Mouse (Mus musculus) embryonic facial prominence, embryonic 12.5 days (tissue): ENCODE results near the gene Lrig1. TPM values are rescaled to one million over a fixed set of nuclear protein-coding genes. Genes with fewer than 3 reads are reported as not detected.

ENCODE experiments used
- ATAC-seq: fragments of 200-750 bp; cut with Nextera tagmentation; 2 replicates; pipeline ENCODE4 v1.8.0; 2017; ENCODE audit not compliant: insufficient number of reproducible peaks, insufficient read depth, low FRiP score, low TSS enrichment
- H3K27ac ChIP-seq: fragments of 300-500 bp; sonication (generic); 2 replicates; pipeline ENCODE4 v1.5.1; 2016; ENCODE audit warnings: mild to moderate bottlenecking
- H3K27me3 ChIP-seq: fragments of 300-500 bp; sonication (generic); 2 replicates; pipeline ENCODE4 v1.6.1; 2016; ENCODE audit warnings: mild to moderate bottlenecking, moderate library complexity
- H3K36me3 ChIP-seq: fragments of 300-500 bp; sonication (generic); 2 replicates; pipeline ENCODE4 v1.6.1; 2016; ENCODE audit warnings: mild to moderate bottlenecking
- H3K4me1 ChIP-seq: fragments of 300-500 bp; sonication (generic); 2 replicates; pipeline ENCODE4 v1.6.1; 2016
- H3K4me2 ChIP-seq: fragments of 300-500 bp; sonication (generic); replicated peaks from 2 replicates; pipeline ENCODE4 v1.6.1; 2016; ENCODE audit warnings: mild to moderate bottlenecking, moderate library complexity
- H3K4me3 ChIP-seq: fragments of 300-500 bp; sonication (generic); 2 replicates; pipeline ENCODE4 v1.5.1; 2016; ENCODE audit warnings: mild to moderate bottlenecking
- H3K9ac ChIP-seq: fragments of 300-500 bp; sonication (generic); 2 replicates; pipeline ENCODE4 v1.6.1; 2016; ENCODE audit warnings: mild to moderate bottlenecking, moderate library complexity
- H3K9me3 ChIP-seq: fragments of 300-500 bp; sonication (generic); 2 replicates; pipeline ENCODE4 v1.6.1; 2016; ENCODE audit warnings: mild to moderate bottlenecking, moderate library complexity
- WGBS: fragments of 180-500 bp; shearing (Covaris S2); methylation state at CpG from one replicate; pipeline ENCODE4 v1.1.7; 2016; 5-methylcytosine and 5-hydroxymethylcytosine counted together
- polyA plus RNA-seq: library from polyadenylated mRNA; unstranded; fragments of >200 nt; fragmentation: Nextera tagmentation; extraction: Ambion mirVana; gene quantifications from 2 replicates; pipeline ENCODE4 v1.2.1, GENCODE M21; 2016

The Lrig1 gene
- polyA plus RNA-seq, 1 experiment from 2014 or later = 20.1 TPM

DNA sequence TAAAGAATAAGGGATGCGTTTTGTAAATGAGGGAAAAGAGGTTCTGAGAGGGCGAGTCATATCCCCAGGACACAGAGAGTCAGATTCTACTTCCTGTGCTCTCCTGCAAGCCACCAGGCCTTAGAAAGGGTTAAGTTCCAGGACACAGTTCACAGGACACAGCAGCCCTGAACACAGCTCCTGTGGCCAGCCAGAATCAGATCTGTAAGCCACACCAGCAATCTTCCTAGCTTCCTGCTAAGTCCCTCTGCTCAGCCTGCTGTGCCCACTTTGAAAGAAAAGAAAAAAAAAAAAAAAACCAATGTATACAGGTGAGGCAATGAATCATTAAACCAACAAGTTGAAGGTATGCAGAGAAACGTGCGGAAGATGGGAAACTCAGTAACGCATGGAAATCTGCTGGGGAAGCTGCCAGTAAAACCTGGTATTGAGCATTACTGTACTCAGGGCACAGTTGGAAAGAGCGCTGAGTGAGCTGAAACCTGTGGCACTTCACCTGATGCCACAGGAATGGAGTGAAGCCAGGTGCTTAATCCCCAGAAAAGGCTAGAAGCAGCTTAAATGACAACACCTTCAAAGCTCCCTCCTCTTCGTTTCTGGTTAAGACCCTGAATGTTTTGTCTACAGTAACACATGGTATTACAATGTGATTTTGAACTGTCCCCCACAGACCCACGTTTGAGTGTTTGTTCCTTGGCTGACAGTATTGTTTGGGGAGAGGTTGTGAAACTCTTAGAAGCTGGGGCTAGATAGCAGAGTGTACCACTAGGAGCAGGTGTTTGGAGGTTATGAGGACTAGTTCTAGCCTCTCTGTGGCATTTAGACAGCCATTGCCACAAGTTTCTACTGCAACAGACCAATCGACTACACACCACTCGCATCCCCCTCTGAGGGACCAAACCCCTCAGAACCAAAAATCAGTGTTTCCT, 46.3 kb downstream of the Lrig1 start:
- Histone ChIP-seq H3K36me3 (0 out of 2 replicates have a peak, but pooled peaks cover 3% of the 10 kb centered on the region), H3K9ac (no peak overlapping the region), H3K27ac (no peak overlapping the region), H3K4me2 (no peak overlapping the region), H3K27me3 (no peaks in the 10 kb centered on the region), H3K4me3 (no peak overlapping the region), H3K9me3 (no peaks in the 10 kb centered on the region), H3K4me1 (peaks cover 49% of the 10 kb centered on the region)
- WGBS = 70% methylated on average over 10 of the region's 10 CpGs
- no peak for ATAC-seq

DNA sequence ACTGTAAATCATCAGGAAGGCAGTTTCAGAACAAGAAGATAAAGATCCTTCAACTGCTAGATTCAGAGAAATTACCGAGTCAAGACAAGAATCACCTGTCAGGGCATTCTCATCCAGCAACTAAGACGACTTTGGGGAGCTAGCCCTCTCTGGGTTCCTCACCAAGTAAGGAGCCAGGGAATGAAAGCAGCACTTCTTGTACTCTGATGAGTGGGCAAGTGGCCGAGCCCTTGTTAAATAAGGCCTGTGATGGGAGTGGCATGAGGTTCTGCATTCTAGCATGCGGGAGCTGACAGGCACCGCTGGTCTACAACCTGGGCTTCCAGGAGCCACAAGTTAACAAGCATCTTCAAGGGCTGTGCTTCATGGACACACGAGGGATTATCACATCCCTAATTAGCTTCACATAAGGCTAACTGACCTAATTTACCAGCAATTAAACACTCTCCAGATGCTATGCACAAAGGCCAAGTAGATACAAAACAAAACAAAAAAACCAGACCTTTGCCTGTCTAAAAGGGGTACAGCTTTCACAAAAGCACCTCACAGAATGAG, 47.2 kb downstream of the Lrig1 start:
- no peak for ATAC-seq
- 0 out of 2 replicates have a peak, but pooled peaks cover 3% of the 10 kb centered on the region for H3K36me3 ChIP-seq
- WGBS = 71% methylated on average over 6 of the region's 6 CpGs
- peaks cover 49% of the 10 kb centered on the region for H3K4me1 ChIP-seq
- no peak overlapping the region for H3K27ac ChIP-seq
- no peaks in the 10 kb centered on the region for H3K27me3 ChIP-seq
- H3K9me3 ChIP-seq = no peaks in the 10 kb centered on the region
- H3K9ac ChIP-seq = no peak overlapping the region
- no peak overlapping the region for H3K4me3 ChIP-seq
- no peak overlapping the region for H3K4me2 ChIP-seq

DNA sequence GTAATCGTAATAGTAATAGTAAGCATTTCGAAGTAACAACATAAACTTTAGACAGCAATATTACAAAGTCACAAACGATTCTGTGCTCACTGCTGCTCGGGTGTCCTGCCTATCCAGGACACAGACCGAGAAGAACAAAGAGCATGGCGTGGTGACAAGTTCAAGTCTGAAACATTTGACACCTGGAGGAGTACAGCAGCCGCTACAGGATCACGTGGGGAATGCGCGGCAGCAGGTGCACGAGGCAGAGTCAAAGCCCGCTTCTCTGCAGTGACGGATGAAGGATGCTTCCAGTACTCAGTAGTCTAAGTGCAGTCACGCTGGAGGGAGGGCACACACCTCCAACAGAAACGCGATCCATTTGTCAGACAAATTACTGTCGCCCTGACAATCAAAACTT, 48.4 kb downstream of the Lrig1 start:
- Histone ChIP-seq H3K9me3 (no peaks in the 10 kb centered on the region), H3K27ac (no peak overlapping the region), H3K4me1 (peaks cover 54% of the 10 kb centered on the region), H3K36me3 (0 out of 2 replicates have a peak, but pooled peaks cover 3% of the 10 kb centered on the region), H3K27me3 (no peaks in the 10 kb centered on the region), H3K4me2 (no peak overlapping the region), H3K4me3 (no peak overlapping the region), H3K9ac (no peak overlapping the region)
- ATAC-seq = no peak
- WGBS = 79% methylated on average over 17 of the region's 17 CpGs

DNA sequence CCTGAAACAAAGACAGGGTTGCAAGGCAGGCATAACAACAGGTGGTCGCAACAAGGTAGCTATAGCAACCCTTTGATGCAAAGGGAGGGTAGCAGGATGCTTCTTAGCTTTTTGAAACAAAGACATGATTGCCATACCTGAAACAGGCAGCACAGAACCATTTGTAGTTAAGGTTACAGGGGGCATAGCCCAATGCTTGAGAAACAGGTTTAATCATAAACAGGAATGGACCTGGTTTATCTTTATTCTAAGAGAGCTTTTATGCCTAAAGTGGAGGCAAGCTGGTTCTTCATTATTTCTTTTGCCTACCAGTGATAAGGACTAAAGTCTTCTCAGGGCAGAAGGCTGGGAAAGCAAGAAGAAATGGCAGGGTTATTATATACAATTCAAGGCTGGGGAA, 50.3 kb downstream of the Lrig1 start:
- Histone ChIP-seq H3K27me3 (no peaks in the 10 kb centered on the region), H3K27ac (no peak overlapping the region), H3K36me3 (0 out of 2 replicates have a peak, but pooled peaks cover 3% of the 10 kb centered on the region), H3K4me2 (no peak overlapping the region), H3K4me3 (no peak overlapping the region), H3K9ac (no peak overlapping the region), H3K4me1 (peaks cover 59% of the 10 kb centered on the region), H3K9me3 (no peaks in the 10 kb centered on the region)
- WGBS = 61% methylated on average over 1 of the region's 1 CpGs
- no peak for ATAC-seq

GRCm38 (mm10) chr6:94648496-94648895, 51.5 kb downstream of the Lrig1 start:
- Histone ChIP-seq H3K4me1 (peaks cover 61% of the 10 kb centered on the region), H3K27me3 (no peaks in the 10 kb centered on the region), H3K9me3 (no peaks in the 10 kb centered on the region), H3K27ac (peak overlapping the region; percentile 77), H3K4me2 (peak overlapping the region; percentile 5; the same call in 1 of the 2 replicates), H3K9ac (no peak overlapping the region), H3K36me3 (0 out of 2 replicates have a peak, but pooled peaks cover 3% of the 10 kb centered on the region), H3K4me3 (no peak overlapping the region)
- no peak for ATAC-seq
- WGBS = 31% methylated on average over 4 of the region's 4 CpGs

GRCm38 (mm10) chr6:94647574-94648430, 52.2 kb downstream of the Lrig1 start:
- no peak overlapping the region for H3K4me3 ChIP-seq
- peak overlapping the region; percentile 77 for H3K27ac ChIP-seq
- peak; percentile 81 for ATAC-seq
- 0 out of 2 replicates have a peak, but pooled peaks cover 3% of the 10 kb centered on the region for H3K36me3 ChIP-seq
- 2% methylated on average over 10 of the region's 10 CpGs for WGBS
- no peak overlapping the region for H3K9ac ChIP-seq
- peak overlapping the region; percentile 37 for H3K4me2 ChIP-seq
- peaks cover 59% of the 10 kb centered on the region for H3K4me1 ChIP-seq
- H3K9me3 ChIP-seq = no peaks in the 10 kb centered on the region
- no peaks in the 10 kb centered on the region for H3K27me3 ChIP-seq

- WGBS = 54% methylated on average over 6 of the region's 6 CpGs
- H3K4me3 ChIP-seq = no peak overlapping the region
- H3K4me2 ChIP-seq = no peak overlapping the region
- no peak for ATAC-seq
- H3K9ac ChIP-seq = no peak overlapping the region
- H3K27ac ChIP-seq = peak overlapping the region; percentile 77
- H3K27me3 ChIP-seq = no peaks in the 10 kb centered on the region
- no peaks in the 10 kb centered on the region for H3K9me3 ChIP-seq
- 0 out of 2 replicates have a peak, but pooled peaks cover 3% of the 10 kb centered on the region for H3K36me3 ChIP-seq
- H3K4me1 ChIP-seq = peaks cover 59% of the 10 kb centered on the region
Observed at GRCm38 (mm10) chr6:94646902-94647301, 53.1 kb downstream of the Lrig1 start.

DNA sequence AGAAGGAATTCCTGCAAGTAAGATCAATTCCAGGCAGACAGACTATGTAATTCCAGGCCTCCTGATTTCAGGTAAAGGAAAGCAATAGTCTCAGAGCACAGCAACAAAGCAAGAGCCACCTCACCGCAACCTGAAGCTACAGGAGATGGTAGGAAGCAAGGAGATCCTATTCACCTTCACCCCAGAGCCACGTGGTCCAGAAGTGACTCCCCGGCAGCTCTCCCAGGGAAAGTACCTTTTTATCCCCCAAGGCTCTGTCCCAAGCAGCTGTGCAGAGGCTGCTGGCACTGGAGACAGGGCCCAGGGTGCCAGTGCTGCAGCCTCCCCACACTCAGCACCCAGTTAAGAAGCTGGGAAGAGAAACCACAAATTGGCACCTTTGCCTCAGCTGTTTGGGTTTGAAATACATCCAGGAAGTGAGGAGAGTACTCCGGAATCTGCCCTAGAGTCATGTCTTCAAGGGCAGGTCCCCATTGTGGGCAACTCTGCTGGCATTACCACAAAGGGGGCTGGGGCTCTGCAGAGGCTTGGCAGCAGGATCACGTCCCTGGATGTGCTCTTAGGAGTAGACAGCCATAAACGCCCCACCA, 53.6 kb downstream of the Lrig1 start:
- peaks cover 59% of the 10 kb centered on the region for H3K4me1 ChIP-seq
- H3K9ac ChIP-seq = no peak overlapping the region

GRCm38 (mm10) chr6:94645723-94646122, 54.2 kb downstream of the Lrig1 start:
- WGBS = 39% methylated on average over 4 of the region's 4 CpGs
- H3K9me3 ChIP-seq = no peaks in the 10 kb centered on the region
- no peak overlapping the region for H3K27ac ChIP-seq
- no peak overlapping the region for H3K4me2 ChIP-seq
- no peak overlapping the region for H3K9ac ChIP-seq
- no peaks in the 10 kb centered on the region for H3K36me3 ChIP-seq
- no peak for ATAC-seq
- no peaks in the 10 kb centered on the region for H3K27me3 ChIP-seq
- peaks cover 62% of the 10 kb centered on the region for H3K4me1 ChIP-seq
- H3K4me3 ChIP-seq = no peak overlapping the region

More for the DNA sequence above, 53.6 kb downstream of the Lrig1 start:
- no peak overlapping the region for H3K4me3 ChIP-seq
- 49% methylated on average over 6 of the region's 6 CpGs for WGBS
- no peak overlapping the region for H3K4me2 ChIP-seq
- no peaks in the 10 kb centered on the region for H3K9me3 ChIP-seq
- 0 out of 2 replicates have a peak, but pooled peaks cover under 1% of the 10 kb centered on the region for H3K36me3 ChIP-seq
- peak overlapping the region; percentile 77 for H3K27ac ChIP-seq
- no peak for ATAC-seq
- no peaks in the 10 kb centered on the region for H3K27me3 ChIP-seq

DNA sequence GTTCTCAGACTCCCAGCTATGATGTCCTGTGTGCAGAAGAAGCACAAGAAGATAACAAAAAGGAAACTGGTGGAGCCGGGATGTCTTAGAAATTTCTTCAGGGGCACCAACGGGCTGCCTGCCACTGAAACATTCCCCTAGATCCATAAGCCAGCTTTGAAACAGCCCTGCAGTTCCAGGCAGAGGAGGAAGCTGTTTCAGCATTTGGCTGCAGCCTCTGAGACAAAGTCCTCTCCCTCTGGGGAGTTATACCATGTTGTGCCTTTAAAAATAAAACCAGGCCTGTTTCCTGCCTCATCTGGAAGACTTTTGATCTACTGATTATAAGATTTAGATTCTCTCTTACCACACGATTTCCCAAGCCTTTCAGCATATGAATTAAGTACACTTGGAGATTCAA, 55.3 kb downstream of the Lrig1 start:
- Histone ChIP-seq H3K4me2 (no peak overlapping the region), H3K27me3 (no peaks in the 10 kb centered on the region), H3K4me1 (peaks cover 66% of the 10 kb centered on the region), H3K9me3 (no peaks in the 10 kb centered on the region), H3K27ac (no peak overlapping the region), H3K4me3 (no peak overlapping the region), H3K9ac (no peak overlapping the region), H3K36me3 (no peaks in the 10 kb centered on the region)
- WGBS = 43% methylated on average over 3 of the region's 3 CpGs
- ATAC-seq = no peak

DNA sequence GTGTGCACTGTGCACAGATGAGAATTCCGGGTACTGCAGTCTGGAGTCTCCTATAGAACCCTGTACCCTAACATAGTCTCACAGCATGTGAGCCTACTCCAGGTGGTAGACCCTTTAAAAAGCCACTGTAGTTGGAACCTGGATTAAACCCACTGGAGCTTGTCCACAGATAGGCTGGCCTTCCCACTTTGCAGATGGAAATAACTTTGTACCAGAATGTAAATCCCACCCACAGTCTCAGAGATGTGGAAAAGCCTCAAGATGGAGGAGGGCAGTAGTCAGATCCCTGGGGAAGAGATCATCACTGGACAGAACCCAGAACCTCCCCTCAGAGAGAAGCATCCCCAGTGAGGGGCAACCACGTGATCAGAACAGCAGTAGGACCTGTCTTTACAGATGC, 56.0 kb downstream of the Lrig1 start:
- no peak overlapping the region for H3K27ac ChIP-seq
- no peak overlapping the region for H3K4me2 ChIP-seq
- 85% methylated on average over 2 of the region's 2 CpGs for WGBS
- no peaks in the 10 kb centered on the region for H3K36me3 ChIP-seq
- H3K27me3 ChIP-seq = no peaks in the 10 kb centered on the region
- ATAC-seq = no peak
- no peaks in the 10 kb centered on the region for H3K9me3 ChIP-seq
- no peak overlapping the region for H3K9ac ChIP-seq
- peaks cover 60% of the 10 kb centered on the region for H3K4me1 ChIP-seq
- no peak overlapping the region for H3K4me3 ChIP-seq
